Mouse (Mus musculus) ES-E14 (cell line): Measurements from ENCODE around the gene Ptk7.

Experiments
- CHD2 ChIP-seq: IDR thresholded peaks from 2 replicates; pipeline ENCODE4 v1.6.1; 2014; ENCODE audit warnings: mild to moderate bottlenecking, low read depth, low read length, inconsistent platforms
- HCFC1 ChIP-seq: IDR thresholded peaks from 2 replicates; pipeline ENCODE4 v1.6.1; 2012; ENCODE audit warnings: low read length, inconsistent platforms, borderline replicate concordance; ENCODE audit not compliant: insufficient read depth
- MAFK ChIP-seq: IDR thresholded peaks from 2 replicates; pipeline ENCODE4 v1.6.1; 2014; ENCODE audit warnings: mild to moderate bottlenecking, low read depth, low read length, inconsistent platforms; ENCODE audit not compliant: insufficient read depth
- ZC3H11A ChIP-seq: IDR thresholded peaks from 2 replicates; pipeline ENCODE4 v1.6.1; 2012; ENCODE audit warnings: low read depth, mild to moderate bottlenecking, inconsistent platforms, low read length, borderline replicate concordance
- ZNF384 ChIP-seq: IDR thresholded peaks from 2 replicates; pipeline ENCODE4 v1.6.1; 2012; ENCODE audit warnings: low read depth, low read length, inconsistent platforms

GRCm38 (mm10) chr17:46623819-46624557, 5.3 kb downstream of the Ptk7 start:
- TF ChIP-seq CHD2 (no peak), ZNF384 (no peak), ZC3H11A (no peak), MAFK (no peak), HCFC1 (no peak)
